Mouse (Mus musculus): Measurements from ENCODE around the gene Syt12.

DNA sequence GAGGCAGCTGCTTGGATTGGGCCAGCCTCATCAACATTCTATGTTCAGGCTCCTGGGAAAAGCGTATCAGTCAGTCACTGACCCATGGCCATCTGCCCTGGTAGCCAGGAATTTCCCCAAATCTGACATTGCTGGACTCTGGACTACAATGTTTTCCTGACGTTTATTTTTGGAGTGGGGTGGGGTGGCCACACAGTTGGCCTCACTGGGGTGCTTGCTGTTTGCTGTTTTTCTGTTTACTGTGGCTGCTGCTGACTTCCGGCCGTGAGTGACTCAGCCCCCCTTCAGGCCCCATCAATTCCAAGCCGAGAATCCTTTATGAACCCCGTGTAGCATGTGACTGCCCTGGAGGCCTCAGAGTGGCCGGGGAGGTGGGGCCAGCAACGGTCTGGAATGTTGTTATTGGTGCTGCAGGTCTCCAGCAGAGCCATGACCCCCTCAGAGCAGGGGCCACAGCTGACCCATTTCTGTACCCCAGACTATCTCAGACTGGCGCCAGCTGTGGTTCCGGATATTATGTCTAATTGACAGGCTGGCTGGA lies 35.6 kb downstream of the Syt12 start:
- TF ChIP-seq CTCF (IDR thresholded peaks at IDR 0.05; ENCODE audit: low read depth) (no peak), EP300 (IDR thresholded peaks at IDR 0.05; ENCODE audit: low read depth) (no peak)
